Mouse (Mus musculus) ovary, postnatal 36 days (tissue): ENCODE results near the gene Vamp4.
A peak's percentile ranks its signal among the peaks of the same experiment; 100 is the strongest.
"Not testable (repeated sequence)": the region's sequence is repeated elsewhere in the genome, so short reads cannot be mapped to it uniquely, and the experiment has no call there.

Source experiments
- DNase-seq: peaks from one replicate; pipeline ENCODE4 v3.0.0; 2022; ENCODE audit warnings: low spot score, mixed read lengths

Vamp4 gene

DNA sequence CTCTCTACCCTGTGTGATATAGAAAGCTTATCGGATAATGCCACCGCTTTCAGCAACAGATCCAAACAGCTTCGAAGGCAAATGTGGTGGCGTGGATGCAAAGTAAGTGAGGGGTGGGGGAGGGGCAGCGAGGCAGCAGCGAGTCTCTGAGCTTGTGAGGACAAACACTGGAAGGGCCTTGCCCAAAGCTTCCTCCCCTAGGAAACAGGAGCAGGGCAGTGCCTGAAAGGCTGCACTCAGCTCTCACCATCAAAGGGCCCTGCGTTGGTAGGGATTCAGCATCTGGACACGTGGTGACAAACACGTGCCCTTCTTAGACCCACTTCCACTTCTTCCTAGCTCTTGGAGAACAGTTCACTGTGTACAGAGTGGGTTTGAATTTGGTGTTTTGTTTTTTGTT is 19.1 kb downstream of the Vamp4 start:
- no peak for DNase-seq

DNA sequence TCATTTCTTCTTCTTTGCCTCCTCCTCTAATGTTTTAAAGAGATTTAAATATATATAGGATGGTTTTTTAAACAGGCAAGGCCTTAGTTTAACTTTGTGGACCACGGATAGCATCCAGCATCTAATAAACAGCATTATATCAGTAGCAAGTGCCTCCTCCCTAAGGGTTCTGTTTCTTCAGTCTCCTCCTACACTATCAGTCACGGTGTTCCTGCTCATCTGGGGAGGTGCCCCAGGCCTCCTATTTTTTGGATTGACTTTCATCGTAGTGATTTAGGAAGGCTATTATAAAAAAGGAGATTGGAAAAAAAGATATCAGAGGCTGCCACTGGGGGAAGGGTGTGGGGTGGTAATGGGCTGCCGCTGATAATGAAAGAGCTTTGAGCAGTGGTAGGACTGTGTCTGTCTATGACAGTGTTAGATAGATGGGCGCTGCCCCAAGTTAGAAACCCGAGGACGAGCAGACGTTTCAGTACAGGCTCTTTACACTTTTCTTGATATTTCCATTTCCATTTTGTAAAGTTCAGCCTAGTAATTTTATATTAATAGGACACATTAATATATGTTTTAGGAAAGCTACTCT is 20.2 kb downstream of the Vamp4 start:
- no peak for DNase-seq

DNA sequence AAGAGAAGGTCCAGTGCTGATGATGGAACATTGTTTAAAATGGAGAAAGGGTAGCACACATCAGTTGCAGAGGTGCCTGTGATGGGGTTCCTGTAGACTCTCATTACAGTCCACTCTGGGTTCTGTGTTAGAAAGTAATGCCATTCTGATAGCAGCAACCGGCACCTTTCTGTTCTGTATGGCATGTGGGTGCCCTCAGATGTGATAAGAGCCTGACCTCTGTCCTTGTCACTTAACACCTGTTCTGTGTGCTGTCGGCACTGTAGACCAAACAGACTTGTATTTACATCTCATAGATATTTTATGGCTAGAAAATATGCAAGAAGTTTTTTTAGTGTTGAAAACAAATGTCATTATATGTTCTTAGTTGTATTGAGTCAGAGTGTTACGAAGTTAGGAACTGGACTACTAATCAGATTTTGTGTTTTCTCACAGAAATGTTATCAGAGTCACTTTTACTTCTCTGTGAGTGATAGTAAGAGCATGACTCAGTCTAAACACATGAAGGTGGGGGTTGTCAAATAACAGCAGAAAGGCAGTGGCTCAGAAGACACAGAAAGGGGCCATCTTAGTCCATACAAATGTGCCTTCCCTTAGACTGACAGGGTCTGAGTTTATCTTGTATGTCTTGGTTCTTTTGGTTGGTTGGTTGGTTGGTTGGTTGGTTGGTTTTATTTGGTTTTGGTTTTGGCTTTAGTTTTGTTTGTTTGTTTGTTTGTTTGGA is 27.2 kb downstream of the Vamp4 start:
- no peak for DNase-seq

DNA sequence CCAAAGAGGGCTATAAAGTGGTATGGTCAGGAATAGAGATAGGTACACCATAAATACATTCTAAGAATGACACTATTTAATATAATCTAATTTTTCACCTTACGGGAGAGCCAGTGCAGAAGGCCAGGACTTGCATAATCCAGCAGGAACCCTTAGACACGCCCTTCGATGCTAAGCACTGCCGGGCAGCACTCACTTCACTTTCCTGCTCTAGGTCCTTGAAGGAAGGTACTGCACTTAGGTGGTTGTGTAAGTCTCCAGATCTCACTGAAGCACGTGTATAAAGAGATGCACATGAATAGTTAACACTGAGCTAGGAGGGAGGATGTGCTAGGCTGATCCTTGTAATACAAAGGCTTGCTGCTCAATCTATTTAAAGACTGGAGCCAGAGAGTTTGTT is 29.3 kb downstream of the Vamp4 start:
- no peak for DNase-seq

DNA sequence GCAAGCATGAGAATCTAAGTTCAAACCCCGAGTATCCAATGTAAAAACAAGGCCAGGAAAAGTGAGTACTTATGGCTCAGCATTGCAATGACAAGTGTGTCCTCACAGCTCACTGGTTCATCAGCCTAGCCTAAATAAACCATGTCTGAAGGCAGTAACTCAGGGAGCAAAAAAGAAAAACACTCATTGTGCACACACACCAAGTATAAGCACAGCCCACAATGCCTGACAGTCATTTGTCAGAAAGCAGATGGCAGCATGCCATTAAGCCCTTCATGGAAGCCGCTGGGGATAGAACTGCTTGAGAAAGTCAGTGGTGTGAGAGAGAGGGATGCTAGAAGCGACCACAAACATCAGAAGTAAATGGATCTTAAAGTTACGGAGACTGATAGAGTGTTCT is 31.0 kb downstream of the Vamp4 start:
- DNase-seq, result no peak

DNA sequence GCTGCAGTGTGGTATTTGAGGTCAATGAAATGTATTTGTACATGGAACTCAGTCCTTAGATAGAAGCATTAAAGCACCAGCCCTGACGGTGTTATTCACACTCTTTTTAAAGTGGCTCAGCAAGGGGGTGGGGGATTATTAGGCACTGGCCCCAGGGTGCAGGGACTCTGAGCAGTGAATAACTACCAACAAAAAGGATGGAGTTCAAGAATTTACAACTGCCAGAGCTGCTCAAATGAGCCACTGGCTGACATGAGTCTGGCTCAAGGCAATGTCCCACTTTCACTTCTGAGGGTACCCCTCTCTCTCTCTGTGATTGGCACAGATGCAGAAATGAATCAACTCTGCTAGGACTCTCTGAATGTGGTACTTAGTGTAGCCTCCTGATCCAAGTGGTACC is 37.8 kb downstream of the Vamp4 start:
- no peak for DNase-seq

DNA sequence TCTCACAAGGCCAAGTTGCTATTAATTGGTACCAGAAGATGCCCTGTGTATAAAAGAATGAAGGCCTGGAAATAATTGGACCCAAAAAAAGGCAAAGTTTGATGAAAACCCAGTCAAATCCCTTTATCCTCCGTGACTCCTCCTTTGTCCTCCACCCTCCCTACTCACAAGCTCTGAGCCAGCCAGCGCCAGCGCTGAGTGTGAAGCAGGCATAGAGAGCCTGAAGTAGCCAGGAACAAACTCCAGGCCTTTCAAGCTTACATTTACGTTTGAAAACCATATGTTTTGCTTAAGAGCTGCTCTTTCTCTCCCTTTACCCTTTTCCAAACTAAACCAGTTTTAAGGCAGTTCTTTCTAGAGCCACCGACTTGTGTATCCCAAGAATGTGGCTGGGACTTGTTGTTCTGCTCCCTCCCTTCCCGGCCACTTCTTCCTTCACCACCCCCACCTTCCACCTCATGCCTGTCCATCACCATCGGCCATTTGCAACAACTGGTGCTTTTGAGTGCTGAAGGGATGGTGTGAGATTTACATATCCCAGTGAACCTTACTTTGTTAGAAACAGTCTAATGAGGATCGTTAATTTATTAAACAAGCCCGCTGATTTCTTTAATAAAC is 39.4 kb downstream of the Vamp4 start:
- DNase-seq, result no peak

DNA sequence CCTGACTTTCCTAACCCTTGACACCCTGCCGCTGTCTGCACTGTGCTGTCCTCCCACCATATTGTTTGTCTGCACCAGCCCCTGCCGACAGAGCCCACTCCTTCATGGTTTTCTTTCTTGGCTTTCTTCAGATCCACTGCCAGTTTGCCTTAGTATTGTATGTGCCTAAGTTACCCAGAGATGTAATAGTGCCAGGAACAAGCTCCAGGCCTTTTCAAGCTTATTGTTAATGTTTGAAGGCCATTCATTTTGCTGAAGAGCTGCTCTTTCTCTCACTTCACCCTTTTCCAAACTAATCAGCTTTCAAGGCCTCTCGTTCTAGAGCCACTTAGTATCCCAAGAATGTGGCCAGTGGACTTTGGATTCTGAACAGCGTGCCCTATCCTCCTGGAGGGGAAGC is 40.9 kb downstream of the Vamp4 start:
- no peak for DNase-seq

DNA sequence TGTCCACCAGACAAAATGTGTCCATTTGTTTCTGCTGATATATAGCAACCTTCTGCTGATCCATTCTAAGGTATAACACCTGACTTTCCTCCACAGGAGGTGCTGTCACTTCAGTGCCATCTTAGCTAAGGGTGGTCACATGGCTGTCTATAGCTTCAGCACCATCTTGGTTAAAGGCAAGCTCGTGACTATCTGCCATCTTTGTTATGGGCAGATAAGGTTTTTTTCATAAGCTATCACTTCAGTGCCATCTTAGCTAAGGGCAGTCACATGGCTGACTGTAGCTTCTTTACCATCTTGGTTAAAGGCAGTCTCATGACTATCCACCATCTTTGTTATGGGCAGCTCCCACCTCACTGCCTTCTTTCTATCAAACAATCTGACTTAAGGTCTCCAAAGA is 45.2 kb downstream of the Vamp4 start:
- DNase-seq, result no peak

DNA sequence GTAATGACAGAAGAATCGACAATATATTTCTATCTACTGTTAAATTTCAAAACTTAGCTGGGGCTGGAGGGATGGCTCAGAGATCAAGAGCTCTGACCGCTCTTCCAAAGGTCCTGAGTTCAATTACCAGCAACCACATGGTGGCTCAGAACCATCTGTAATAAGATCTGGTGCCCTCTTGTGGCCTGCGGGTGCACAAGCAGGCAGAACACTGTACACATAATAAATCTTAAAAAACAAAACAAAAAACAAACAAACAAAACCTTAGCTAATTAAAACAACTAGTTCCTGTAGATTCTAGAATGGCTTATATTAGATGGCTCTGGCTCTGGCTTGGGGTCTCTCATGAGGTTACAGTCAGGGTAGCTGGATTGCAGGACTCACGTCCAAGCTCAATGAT is 50.2 kb downstream of the Vamp4 start:
- DNase-seq, result no peak

DNA sequence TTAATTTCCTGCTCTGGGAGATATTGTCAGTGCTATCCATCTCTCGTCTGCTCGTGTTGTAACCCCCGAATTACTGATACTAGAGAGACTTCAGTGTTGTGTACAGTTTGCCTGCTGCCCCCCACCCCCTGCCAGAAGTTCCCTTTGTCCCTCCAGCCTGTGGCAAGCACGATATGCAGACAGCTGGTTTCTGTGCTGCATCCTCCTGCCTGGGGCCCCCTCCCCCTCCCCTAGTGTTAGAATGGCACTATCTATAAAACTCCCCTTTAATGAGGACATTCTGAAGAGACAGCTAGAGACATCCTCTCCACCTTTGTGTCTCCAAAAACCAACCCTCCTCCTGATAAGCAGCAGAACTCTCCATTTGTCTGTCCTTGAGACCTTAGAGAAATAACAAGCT is 53.6 kb downstream of the Vamp4 start:
- DNase-seq, result peak; percentile 30

DNA sequence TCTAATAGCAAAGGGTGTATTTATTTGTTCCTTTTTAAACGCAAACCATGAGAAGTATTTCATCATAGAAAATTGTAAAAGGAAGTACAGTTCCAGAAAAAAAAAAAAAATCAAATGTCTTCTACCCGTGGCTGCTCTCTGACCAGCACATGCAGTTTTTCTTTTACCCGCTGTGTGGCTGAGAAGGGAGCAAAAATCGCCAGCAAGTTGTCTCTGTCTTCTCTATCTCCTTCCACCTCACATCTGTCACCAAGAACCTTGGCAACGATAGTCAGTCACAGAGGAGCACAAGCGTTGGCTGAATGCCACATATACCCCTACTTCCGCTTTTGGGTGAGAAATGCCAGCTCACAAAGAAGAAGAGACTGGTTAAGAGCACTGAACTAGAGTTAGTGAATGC is 54.9 kb downstream of the Vamp4 start:
- DNase-seq, result no peak

DNA sequence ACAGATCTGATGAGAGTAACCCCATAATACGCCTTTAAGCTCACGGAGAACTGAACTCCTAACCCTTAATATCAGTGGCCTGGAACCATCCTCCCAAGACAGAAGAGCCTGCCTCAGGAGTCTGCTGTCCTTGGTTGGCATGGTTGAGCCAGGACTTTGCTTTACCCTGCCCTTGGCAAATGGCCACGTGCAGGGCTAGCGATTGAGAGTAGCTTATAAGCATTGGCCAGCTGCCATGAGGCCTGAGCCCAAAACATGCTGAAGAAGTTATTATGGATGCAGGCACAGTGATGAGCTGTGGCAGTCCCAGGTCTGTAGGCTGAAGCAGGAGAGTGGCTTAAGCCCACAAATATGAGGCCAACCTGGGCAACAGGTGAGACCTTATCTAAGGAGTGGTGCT is 57.5 kb downstream of the Vamp4 start:
- peak; percentile 33 for DNase-seq

DNA sequence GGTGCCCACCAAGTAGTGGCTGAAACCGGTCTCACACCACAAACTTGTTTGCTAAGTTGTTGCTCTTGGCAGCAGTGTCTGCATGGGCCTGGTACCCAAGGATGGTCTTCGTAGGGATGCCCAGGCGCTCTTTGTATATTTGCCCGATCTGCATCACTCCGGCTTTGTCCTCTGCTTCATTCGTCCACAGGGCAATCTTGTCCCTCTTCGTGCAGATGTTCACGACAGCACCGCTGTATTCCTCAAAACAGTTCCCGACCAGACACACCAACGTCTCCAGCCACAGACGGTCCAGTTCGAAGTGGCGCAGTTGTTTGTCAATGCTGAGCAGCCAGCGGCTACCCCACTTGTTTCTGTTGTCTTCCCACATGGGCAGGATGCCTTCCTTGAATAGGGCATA is 58.0 kb downstream of the Vamp4 start:
- not testable (repeated sequence) for DNase-seq

DNA sequence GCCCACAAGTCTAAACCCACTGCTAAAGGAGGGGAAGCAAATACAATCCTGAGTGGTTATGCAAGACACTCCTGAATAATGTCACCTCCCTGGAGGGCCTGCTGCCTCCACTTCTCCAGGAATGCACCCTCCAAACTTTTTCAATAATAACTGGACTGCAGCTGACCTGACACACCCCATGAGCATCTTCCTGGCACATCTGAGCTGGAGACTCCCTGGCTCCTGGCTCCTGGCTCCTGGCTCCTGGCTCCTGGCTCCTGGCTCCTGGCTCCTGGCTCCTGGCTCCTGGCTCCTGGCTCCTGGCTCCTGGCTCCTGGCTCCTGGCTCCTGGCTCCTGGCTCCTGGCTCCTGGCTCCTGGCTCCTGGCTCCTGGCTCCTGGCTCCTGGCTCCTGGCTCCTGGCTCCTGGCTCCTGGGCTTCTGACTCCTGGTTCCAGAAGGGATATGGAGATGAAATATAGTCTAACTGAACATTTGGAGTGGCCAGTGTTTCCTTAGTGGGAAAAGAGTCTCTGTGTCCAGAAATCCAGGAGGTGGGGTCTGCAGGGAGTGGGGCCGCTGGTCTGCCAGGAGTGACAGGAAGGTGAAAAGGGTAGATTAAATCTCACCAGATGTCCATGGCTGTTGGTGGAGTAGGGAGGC is 65.1 kb downstream of the Vamp4 start:
- DNase-seq, result not testable (repeated sequence)

DNA sequence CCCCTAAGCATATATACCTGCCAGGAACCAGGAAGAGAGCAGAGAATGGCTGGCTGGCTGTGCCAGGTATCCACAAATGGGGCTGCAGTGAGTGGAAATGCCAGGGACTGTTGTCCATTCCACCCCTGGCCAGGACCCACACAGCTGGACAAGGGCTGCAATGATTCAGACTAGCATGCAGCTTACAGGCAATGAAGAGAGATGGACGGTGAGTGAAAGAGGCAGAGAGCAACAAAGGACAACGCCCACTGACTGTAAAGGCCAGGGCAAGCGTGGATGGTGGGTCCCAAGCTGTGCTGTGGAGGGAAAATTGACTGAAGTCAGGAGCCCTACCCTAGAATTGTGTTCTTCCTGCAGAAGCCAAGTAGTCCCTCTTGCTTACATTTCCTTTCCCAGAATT is 66.2 kb downstream of the Vamp4 start:
- DNase-seq, result no peak

DNA sequence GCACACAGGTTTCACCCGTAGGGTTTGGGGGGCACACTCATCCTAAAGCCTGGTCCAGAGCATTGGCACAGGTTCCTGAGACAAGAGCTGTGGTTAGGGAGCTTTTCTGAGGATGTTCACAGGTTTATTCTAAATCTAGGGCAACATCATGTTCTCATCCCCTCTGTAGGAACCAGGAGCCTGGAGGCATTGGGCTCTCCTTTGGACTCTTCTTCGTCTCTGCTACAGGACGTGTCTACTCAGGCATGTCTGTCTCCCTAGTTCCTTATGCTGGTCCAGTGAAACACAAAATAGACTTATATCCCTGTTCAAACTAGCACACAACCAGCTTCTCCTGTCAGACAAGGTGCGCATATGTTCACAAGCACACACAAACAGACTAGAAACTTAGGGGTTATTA is 68.2 kb downstream of the Vamp4 start:
- DNase-seq, result no peak

DNA sequence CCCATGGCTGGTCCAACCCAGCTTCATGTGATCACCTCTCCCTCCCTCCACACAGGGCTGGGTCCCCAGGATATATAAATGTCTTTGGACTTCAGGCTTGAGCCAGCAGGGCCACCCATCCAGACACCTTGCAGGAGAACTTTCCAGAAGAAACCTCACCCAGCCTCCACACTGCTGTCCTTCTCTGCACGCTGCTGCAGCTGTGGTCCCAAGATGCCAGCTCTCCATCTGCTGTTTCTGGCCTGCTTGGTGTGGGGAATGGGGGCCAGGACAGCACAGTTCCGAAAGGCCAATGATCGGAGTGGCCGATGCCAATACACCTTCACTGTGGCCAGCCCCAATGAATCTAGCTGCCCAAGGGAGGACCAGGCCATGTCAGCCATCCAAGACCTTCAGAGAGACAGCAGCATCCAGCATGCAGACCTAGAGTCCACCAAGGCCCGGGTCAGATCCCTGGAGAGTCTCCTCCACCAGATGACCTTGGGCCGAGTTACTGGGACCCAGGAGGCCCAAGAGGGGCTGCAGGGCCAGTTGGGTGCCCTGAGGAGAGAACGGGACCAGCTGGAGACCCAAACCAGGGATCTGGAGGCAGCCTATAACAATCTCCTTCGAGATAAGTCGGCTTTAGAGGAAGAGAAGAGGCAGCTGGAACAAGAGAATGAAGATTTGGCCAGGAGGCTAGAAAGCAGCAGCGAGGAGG is 68.9 kb downstream of the Vamp4 start, which contains the start of gene Myoc:
Gene Myoc, plus strand, starts transcription at position 105 of the 700 bp plus-strand sequence.
- DNase-seq, result no peak

DNA sequence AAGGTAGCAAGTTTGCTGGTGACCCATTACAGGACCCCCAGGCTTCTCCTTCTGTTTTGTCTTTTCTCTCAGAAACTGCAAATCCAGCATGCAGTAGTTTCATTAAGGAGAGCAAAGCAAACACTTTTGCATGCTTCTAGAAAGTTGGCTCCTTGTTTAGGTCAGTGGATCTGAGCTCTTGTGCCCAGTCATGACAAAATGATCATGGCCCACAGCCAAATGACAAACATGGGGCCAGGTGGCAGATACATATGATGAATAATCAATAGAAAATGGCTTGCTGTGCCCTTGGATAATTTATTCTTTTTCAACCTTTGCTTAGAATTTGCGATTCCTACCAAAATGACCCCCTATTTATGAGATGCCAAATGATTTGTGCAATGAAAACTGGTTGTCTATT is 69.5 kb downstream of the Vamp4 start:
- DNase-seq, result no peak

DNA sequence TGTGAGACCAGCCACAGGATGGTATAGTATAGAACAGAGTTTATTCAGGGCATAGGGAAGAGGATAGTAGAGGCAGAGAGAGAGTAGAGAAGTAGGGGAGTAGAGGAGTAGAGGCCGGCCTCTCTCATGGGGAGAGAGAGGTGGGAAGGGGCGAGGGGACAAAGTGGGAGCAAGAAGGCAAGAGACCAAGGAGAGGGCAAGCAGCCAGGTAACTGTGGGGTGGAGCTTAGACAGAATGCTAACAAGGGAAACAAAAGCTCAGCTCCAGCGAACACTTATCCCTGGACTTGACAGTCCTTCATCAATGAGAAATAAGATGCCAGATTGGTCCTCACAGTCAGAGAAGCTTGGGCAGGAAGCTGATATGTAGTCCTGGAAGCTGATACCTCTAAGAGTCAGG is 72.3 kb downstream of the Vamp4 start:
- DNase-seq, result no peak

DNA sequence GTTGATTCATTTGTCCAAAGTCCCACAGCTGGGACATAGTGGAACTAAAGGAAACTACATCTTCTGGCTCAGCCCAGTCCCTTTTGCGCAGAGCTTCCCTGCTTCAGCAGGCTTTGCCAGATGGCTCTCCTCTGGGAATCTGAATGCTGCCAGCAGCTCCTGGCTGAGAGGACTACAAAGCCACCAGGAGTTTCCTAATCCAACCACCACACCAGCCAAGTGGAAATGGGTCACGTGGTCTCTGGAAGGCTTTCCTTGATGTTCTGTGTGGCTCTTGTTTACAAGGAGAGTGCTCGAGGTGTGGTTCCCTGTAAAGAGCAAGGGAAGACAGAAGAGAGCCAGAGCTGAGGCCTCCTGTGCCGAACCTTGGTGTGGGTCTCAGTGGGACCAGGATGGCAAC is 73.4 kb downstream of the Vamp4 start:
- DNase-seq, result peak; percentile 55

DNA sequence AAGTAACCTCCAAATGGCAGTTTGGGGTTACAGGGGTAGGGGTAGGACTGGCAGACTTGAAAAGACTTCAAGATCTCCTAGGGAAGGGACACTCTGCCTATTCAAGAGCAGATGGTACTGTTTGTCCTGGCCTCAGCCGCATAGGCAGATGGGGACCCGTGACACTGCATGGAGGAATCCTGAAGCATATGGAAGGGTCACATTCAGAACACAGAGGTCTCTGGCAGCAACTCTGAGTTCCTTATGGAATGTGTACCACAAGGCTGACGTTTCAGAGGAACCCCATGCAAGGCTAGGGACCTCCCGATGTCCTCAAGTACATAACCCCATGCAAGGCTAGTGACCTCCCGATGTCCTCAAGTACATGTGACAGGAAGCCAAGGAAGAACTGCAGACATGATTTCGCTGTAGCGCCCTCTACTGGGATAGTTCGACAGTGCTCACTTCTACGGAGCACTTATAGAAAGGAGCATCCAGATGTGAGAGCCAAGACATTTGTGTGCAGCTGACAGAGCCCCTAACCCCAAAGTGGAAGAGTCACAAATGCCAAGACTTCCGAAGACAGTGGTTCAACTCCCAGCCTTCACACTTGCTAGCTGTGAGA is 75.9 kb downstream of the Vamp4 start:
- DNase-seq, result no peak
